Mouse (Mus musculus) mouse trophoblast stem cell (cell line): ENCODE results near the gene Gm17409.

Source experiments
- in situ Hi-C, 2 experiments: fragments of 300-500 bp; cut with MseI, MboI; formaldehyde crosslinking; loops; 2 replicates in 1 of 2; 3 replicates in 1 of 2; pipeline ENCODE4 v1.15.1; 2025

Gene Gm17409

DNA sequence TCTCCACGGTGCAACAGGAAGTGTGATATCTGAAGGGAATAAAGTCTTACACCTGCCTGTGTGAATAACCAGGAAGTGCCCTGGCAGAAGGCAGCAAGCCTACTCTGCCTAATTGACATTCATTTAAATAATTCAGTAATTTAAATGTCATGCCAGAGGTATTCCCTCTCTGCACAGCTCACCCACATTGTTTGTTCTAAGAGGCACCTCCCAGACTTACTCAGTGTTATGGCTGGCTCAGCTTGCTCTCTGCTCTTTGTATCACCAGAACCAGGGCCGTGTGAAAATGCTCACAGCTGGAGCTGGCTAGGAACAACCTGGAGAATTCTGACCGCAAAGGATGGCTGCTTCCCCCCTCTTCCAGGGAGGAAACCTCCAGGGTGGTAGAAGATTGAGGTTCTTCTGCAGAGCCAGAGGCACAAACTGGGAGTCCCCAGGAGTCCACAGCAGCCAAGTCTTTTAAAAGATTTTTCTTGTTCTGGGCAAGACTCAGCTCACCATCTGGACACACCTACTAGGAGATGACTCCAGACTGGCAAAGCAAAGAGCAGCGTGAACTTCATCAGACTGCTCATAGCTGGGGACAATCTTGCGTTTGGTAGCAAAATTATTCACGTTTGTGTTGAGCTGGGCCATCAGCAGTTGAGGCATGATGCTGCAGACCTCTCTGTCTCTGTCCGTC, 14.5 kb downstream of the Gm17409 start:
- in situ Hi-C loops, result no loop called here

DNA sequence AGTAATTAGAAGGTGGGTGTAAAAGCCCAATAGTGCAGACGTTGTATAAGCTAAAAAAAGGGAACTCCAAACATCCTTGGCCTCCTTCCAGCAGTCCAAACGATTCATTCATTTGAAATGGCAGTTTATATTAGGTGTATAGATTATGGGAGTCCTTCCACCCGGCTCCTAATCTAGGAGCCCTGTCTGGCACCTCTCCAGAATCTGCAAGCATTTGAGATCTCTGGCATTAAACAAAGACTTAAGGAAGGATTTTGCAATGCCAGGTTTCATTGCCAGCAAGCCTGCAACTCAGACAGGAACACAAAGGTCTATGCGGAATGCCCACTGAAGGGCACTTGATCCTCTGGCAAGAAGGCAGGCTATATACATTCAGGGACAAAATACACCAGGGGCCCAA, 15.2 kb downstream of the Gm17409 start:
- in situ Hi-C loops, result no loop called here

DNA sequence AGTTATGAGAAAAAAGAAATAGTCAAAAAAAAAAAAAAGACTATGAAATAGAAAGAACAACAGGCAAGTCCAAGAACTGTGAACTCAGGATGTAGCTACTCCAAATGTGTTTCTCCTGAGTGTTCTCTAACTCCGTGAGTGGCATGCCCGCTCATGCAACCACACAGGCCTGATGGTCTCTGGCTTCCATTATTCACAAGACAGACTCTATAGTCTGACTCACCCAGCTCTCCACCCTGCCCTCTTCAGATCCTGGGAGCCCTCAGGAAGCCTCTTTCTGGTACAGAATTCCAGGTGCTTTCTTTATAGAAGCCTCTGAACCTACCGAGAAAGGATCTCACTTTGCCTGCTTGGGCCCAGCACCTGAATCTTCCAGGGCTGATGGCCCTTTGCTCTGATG, 15.8 kb downstream of the Gm17409 start:
- in situ Hi-C loops, result no loop called here

DNA sequence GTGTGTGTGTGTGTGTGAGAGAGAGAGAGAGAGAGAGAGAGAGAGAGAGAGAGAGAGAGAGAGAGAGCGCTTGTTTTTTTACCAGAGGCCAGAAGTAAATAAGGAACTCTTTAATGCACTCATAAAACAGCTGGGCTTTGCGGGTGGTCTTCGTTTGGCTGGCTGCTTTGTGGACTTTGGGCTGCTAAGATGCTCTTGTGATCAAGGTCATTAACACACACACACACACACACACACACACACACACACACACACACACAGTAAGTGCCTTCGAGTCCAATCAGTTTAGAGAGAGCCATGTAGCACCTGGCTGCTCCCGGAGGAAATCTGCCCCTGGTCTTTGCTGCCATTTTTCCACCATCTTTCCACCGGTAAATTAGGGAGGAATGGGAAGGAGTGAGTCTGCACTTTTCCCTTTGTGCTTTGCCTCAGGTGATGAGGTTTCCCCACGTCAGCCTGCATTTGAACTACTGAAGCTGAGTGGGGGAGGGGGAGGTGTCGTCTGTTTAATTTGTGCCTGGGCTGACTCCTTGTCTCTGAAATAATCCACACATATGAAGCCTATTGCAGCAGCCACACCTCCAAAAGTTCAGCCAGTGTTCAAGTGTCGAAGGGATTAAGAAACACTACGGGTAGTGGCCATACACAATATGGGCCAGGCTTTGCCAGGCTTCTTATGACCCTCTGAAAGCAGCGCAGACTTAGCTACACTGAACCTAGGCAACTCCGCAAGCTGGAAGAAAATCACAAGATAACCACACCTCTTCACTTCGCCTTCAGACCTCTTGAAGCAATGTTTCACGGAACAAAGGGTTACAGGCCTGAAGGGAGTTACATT, 16.7 kb downstream of the Gm17409 start:
- in situ Hi-C loops, result no loop called here

DNA sequence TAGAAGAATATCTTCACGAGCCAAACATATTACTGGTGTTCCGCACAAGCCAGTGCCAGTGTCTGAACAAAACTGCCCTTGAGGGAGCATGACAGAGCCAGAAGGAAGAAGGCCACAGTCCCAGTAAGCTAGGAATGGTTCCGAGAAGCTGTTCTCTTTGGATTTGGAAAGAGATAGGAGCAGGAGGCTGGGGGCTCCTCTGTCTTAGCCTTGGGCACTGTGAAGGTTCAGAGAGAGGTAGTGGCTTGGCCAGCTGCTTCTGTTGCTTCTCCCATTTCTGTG, 17.3 kb downstream of the Gm17409 start:
- in situ Hi-C loops, result no loop called here

DNA sequence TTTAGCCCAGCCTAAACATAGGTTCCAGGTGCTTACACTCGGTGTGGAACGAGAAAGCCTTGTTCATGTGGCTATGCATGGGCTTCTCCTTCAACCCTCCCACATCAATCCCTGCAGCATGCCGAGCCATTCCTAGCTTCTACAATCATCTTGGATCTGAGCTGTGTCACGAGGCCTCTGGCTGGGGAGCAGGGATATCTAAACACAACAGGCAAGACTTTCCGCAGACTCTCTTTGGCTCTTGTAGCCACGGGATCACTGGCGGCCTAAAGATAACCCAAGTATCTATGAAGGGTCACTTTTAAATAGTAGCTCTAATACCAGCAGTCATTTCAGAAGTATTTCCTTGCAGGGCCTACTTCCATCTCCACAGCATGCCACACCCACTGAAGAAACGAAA, 18.5 kb downstream of the Gm17409 start:
- in situ Hi-C loops, result no loop called here

DNA sequence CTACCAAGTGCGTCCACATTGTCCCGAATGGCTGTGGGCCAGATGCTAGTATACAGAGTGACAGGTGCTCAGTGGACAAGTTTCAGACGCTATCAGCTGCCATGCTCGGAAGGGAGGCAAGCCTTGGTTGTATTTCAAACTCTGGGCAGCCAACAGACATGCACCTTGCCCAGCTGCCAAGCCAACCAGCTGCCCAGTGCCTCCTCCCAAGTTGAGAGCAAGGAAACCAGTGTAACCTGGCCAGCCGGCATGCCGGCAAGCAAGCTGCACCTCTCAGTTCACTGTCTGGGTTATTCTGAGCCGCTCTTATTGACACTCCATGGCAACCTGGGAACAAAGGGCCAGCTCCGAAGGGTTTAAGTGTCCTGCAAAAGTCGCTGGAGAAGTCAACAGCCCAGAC, 19.4 kb downstream of the Gm17409 start:
- in situ Hi-C loops, result no loop called here

DNA sequence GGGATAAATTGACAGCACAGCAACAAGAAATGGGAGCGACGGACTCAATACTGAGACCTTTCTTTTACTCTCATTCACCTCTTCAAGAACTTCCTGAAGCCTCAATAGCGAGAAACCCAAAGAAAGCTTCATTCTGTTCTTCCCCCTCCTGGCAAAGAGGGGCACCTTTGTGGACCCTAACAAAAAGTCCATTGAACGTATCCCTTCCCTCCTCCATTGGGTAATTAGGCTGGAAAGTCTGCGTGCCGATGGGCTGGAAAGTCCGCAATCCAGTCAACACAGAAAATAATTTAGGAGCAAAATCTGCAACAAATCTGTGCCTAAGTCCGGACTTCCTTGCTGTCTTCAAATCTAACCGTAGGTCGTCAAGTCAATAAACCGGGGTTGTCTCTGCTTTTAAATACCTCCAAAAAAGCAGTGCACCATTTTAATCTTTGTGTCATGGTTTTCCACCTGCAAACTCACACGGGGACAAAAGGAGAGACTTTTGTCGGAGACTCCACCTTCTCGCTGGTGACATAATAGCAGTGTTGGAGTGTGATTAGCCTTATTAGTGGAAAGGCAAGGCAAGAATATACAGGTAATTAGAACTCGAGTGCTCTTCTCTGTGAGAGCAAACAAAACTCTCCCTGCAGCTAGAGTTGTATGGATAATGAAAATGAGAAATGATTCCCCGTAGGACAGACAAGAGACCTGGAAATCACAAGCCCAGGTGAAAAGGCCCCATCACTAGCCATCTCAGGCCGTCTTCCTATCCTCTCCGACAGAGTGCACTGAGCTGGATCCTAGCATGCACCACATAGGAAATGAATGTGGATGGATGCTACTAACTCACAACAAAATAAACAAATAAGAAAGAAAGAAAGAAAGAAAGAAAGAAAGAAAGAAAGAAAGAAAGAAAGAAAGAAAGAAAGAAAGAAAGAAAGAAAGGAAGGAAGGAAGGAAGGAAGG, 24.0 kb downstream of the Gm17409 start:
- in situ Hi-C loops, result no loop called here

DNA sequence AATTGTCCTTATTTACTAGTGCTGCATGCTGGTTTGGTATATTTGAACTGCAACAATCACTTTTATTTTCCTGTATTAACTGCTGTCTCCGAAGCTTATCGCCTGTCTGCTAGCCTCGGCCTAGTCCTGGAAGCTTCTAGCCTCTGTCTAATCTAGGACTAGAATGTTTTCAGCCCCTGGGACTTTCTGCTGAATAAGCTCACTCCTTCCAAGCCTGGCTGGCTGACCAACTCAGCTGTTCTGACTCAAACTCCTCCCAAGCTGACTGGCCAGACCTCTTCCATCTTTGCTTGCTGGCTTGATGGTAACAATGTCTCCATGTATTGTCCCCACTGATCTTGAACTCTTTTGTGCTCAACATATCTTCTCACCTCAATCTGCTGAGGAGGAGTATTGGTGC, 25.4 kb downstream of the Gm17409 start:
- in situ Hi-C loops, result no loop called here

DNA sequence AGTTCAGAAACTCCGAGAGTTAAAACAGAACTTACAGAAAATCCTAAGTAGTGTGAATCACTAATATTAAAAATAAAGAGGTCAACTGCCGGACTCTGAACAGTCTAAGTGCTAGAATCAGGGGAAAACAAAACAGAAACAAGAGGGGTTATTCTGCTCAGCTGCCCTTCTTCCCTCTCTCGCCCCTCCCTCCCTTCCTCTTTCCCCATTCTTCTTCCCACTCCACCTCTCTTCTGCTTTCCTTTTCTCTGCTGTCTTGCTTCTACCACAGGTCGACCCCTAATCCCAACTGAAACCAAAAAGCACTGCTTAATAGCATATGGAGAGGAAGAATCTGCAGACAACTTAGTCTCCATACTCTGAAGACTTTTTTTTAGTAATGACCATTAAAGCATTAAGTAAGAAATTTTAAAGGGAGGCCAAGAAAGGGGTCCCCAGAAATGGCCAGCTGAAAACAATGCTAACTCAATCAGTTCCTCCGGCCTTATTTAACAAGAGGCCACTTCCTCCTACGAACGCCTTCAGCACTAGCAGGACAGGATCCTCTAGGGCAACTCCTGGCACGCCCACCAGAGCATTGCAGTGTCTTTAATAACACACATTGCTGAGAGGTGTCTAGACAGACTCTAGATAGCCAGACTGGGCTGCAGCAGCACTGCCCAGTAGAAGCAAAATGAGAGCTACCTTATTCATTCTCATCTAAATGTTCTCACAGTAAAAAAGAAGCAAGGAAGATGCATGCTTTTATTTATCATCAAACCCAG, 26.9 kb downstream of the Gm17409 start:
- in situ Hi-C loops, result no loop called here

DNA sequence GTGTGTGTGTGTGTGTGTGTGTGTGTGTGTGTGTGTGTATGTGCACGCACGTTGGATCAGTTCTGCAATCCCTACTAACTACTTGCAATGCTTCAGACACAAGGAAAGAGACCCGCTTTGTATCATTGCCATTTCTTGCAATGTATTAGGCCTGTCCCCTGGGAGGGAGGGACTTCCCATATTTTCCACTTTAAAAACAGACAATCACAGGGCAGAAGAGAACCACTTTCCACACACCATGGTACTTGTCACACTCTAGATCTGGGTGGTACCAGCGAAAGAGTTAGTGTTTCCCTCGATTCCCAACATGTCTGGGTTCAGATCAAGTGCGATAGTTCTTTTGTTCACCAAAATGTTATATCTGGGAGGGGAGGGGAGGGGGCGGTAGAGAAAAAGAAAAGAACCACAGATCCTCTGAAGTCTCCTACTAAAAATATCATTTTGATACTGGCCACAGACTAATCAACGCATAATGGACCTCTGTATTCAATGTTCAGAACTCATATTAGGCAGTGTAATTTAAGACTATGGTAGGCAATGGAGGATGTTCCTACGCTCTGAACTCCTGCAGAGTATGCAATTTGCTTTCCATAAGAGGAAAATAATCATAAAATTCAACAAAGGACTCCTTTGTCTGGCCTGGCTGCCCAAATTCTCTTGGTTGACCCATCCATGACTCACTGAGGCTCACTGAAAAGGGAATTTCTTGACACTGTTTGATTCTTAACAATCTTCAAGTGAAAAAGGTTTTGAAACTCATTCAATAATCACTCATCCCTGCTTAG, 35.6 kb downstream of the Gm17409 start:
- in situ Hi-C loops, result no loop called here

DNA sequence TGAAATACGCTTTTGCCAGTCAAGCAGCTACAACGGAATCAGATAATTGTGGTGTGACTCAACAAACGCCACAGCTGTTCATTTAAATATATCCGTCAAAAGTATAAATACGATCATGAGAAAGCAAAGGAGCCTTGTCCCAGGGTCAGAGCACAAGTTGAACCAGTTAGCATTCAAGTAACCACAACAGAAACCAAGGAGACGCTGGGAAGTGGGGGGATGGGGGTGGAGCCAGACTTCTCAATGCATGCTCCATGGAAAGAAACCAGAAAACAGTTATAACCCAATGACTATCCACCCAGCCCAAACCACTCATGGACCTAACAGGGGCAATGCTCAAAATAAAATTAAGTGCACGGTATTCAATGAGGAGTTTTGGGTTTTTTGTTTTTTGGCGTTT, 40.3 kb downstream of the Gm17409 start:
- in situ Hi-C loops, result no loop called here

DNA sequence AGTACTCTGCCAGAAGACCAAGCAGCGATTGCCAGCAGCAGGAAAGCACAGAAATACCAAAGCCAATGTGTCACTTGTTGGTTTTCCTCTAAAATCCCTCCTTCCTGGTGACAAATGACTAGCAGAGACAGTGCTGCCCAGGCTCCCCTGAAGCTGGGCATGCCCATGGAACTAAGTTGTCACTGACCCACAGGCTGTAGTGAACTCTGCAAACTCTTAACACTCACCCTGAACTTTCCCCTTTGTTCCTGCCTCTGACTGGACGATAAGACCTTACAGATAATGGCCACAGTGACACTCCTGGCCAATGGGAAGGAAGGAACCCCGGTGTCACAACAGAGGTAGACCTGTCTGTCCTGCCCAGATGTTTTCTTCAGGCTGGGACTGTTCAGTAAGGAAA, 43.3 kb downstream of the Gm17409 start:
- in situ Hi-C loops, result no loop called here

DNA sequence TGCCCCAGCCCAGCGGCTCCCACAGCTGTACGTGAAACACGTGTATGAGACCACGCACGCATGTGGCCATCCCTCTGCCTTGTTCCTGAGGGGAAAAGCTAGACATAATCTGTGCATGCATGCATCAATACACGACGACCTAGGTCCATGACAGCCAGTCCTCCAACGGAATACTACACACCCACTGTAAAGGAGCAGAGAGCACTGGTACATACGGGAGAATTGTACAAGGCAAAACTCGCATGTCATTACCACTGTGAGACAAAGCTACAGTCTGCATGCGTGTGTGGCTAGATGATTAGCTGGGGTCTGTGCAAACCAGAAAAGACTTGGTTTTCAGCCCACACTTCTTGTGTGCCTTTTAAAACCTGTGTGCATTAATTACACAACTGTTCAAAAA, 44.6 kb downstream of the Gm17409 start:
- in situ Hi-C loops, result no loop called here

DNA sequence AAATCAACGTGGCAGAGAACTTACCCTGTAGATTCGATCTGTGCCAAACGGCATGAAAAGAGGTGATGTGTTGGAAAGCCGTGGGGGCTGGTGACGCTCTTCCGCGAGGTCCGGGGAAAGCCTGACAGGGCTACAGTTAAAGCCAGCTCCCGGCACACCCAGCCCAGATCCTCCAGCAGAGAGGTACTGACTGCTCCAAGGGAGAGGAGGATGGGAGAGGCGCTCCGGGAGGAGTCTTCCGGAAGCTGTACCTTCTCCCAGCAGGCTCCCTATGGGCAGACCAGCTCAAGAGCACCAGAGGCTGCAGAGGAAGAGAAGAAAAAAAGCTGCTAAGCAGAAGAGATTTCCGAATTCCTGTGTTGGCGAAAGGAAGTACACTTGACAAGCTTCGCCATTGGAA, 46.1 kb downstream of the Gm17409 start:
- in situ Hi-C loops, result no loop called here

DNA sequence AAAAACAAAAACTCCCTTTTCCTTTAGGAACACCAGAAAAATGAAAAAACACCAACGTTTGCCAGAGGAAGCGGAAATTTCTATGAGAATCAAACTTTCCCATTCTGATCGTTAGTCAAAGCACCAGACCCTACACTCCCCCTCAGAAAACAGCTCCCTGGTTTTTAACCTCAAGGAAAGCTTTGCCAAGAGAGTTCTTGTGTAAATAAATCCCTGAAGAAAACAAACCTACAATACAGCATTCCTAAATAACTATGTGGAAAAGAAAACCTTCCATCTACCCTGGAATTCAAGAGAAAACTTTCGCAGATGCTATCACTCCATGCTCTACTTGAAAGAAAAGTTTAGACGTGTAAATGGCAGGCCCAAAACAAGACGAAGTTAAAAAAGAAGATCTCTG, 47.0 kb downstream of the Gm17409 start:
- in situ Hi-C loops, result no loop called here

DNA sequence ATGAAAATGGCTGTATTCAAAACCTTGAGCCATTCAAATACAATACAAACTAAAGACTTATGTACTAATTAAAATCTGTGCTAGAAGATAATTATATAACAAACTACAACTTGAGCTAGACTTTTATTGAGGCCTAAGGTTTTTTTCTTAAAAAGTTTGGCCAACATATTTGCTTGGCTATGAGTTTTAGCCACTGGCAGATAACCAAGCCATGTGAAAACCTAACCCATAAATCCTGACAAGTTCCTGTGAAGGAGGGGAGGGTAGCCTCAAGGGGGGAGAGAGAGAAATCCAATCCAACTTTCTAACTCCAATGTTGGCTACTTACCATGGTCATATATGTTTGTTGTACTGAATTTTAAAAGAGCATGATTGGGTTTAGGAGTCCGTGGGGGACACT, 48.6 kb downstream of the Gm17409 start:
- in situ Hi-C loops, result no loop called here
